Mouse (Mus musculus) monocyte, adult 2 months (primary cell): ENCODE measurements at regions not wholly inside any gene's neighbourhood (a gene's known extent, or its start where the extent isn't known, plus 50 kb on each side); places are given as distances from the start of the nearest gene placed in this dataset.
"Not testable (repeated sequence)": the region's sequence is repeated elsewhere in the genome, so short reads cannot be mapped to it uniquely, and the experiment has no call there.

ENCODE experiments used
- DNase-seq, 2 experiments: peaks; one replicate each; pipeline ENCODE4 v3.0.0; 2022; ENCODE audit warnings: low spot score in 2 of 2, low read depth in 1 of 2

DNA sequence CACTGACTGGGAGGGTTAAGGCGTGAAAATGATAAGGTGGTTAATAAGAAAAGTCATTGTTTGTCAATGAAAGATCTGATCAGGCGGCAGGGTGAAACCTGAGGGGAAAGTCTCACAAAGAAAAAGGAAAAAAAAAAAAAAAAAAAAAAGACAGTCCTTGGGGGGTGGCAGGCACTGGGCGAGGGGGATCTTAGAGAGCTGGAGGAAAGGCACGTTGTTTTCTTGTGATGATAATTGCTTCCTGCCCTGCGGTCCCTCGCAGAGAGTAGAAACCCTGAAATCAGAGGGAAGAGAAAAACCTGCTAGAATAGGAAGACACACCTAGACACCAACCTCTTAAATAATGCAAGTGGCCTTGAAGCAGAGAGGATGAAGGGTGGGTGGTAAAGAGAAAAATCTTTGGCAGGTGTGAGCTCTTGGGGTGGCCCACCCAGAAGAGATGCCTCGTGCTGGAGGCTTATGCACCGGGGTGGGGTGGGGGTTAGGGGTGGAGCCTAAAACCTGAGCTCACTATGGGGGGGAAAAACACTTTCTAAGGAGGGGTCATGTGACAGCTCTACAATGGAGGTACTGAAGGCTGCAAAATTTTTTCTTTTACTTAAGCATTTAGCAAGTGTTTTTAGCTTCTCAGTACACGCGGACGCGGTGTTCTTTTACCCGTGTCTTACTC lies 294.0 kb upstream of the Arglu1 start:
- no peak for DNase-seq

DNA sequence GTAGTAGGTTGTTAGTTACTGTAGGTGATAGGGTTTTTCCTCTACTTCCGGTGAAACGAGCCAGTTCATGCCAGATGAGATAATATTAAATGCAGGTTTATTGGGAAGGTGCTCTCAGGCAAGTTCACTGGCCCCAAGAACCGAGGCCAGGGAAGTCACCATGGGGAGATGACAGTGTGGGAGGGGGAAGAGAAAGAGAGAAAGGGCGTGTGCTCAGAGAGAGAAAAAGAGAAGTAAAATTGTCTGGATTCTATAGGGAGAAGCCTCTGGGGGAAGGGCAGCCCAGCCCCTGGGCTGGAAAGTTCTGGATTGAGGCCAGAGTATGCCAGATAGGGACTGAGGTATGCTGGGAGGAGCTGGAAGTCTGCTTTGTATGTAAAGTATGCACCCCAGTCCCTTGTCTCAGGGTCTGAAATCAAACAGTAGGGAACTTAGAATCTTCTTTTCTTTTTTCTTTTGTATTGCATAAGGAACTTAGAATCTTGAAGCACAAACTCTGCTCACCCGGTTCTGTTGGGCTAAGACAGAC lies 292.9 kb upstream of the Arglu1 start:
- DNase-seq = no peak

DNA sequence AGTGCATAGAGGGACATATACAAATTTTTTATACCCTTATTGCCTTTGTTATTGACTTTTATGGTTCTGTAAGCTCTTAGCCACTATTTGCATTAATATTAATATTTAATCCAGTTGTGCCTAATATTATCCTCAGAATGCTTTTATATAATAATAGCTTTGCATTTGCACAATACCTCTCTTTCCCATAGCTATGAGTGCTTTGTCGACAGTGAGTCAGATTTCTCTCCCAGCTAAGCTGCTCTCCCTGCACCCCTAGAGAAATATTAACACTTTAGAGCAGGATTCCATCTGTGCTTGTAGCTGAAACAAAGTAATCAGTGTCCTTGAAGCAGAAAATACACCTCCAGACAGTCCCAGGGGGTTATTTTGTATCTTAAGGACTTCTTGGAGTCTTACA lies 288.6 kb upstream of the Arglu1 start:
- no peak for DNase-seq

DNA sequence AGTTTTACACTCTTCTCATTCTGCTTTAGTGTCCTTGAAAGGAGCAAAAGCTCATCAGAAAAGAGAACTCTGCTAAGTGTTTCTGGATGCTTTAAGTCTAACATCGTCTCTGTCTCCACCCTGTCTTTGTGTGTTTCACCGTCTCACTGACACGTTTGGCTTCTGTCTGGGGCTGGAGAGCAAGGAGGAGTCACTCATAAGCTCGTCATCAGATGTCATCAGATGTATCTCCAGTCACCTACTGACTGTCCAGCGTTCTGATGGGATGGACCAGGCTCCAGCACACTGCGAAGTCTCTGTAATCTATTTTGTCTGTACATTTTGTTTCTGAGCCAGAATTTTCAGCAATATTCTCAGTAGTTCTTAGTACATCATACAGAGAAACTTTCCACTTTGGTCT lies 283.4 kb upstream of the Arglu1 start:
- DNase-seq = no peak

DNA sequence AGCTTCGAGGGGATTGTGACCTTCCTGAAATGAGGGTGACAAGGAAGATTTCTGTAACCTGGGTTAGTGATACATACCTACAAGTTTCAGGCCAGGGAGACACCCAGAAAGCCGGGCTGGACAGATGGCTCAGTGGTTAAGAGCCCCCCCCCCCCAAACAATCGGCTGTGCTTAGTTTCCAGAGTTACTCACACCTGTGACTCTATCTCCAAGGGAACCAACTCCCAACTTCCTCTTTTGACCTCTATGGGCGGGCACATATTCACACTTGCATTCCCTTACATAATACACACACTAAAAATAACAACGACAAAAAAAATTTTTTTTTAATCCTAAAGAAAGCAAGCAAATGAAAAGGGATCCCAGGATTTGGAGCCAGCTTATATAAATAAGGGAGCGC lies 283.0 kb upstream of the Arglu1 start:
- DNase-seq = no peak

DNA sequence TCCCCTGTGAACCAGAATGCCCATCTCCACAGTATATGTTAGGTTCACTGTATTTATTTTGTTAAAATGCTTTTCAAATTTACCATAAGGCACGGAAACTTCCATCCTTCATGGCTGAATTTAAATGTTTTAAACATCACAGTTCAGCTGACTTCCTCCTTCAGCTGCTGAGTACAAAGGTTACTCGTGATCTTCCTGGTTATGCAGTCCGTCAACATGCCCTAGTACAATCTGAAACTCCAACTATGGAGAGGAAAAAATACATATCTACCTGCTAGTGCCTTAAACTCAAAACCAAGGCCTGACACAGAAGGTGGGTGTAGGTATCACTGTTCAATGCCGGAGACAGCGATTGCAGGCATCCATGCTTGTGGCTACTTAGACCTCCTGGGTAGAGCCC lies 280.5 kb upstream of the Arglu1 start:
- DNase-seq = no peak

DNA sequence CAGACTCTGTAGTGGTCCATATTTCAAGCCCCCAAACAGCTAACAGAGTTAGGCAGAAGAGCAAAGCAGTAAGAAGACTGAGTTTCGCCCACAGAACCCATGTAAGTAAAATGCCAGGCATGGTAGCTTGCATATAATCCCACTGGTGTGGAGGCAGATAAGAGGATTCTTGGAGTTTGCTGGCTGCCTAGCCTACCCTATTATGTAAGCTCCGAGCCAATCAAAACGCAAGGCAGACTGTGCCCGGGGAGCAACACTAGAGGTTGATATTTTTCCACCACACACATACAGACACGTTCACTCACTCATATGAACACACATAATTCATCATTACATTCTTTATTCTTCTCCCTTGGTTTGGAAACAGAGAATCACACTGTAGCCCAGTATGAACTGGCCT lies 280.0 kb upstream of the Arglu1 start:
- DNase-seq = no peak

DNA sequence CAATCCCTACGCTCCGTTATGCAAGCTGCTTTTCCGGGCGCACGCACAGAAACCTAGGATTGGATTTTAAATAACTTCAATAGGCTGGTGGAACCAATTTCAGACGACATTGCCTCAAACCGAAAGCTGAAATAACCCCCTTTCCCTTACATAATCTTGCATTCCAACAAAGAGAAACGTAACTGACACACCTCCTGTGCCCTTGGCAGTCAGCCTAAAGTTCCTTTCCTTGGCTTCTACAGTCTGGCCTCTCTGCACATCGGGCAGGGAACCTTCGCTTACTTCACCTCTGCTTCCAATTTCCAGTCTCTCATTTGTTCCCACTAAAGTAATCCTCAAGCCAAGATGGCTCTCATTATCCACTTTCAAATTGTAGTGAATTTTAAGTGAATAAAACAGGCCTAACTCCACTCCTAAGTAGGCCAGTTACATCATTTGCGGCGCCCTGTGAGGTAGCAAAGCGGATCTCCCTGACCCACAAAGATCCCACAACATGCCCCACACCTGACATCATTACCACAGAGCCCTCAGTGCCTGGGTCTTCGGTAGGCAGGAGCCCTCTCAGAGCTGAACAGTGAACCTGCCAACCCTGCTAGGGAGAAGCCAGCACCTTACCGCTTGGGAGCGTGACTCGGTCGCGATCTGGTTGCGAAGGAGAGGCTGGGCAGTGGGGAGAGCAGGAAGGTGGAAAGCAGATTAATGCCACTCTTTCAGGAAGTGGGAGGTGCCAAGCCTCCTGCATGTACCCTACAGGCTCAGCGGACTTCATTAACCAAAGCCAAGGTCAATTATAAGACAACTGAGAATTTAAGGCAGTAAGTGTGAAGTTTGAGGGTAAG lies 279.0 kb upstream of the Arglu1 start:
- no peak for DNase-seq

DNA sequence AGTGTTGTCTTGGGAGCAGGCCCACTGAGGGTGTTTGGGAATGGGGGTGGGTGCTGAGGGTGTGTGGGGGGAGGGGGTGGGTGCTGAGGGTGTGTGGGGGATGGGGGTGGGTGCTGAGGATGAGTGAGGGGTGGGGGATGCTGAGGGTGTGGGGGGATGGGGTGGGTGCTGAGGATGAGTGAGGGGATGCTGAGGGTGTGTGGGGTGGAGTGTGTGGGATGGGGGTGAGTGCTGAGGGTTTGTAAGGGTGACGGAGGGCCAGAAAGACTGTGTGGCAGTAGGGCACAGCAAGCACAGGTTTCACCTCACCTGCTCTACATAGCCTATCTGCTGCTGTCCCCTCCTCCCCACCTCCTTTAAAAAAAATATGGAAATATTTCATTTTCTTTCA lies 276.3 kb upstream of the Arglu1 start:
- no peak for DNase-seq

DNA sequence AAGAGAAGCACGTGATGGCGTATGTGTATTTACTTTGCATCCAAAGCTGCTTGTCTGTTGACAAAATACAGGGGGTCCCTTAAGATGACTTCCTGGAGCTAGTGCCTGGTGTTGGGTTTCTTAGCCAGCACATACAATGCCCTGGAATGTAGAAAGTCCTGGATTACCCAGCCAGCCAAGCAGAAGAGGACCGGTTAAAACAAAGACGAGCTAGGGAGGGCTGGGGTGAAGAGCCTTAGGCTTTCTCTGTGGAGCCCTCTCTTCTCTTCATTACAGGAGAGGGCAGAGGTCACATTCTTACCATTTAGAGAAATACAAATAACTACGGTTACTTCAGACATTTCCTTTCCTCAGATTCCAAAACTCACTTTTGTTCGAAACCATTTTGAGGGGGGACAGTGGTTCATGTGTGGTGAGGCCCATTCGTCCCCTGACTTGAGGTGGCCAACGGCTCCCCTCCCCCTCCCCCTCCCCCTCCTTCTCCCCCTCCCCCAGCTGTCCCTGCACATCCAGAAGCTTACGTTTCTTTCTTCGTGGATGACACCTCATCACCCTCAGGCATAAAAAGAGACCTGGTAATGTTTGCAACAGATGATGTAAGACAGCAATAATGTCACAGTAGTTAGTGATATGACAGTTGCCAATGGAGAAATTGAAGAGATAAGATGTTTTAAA lies 275.8 kb upstream of the Arglu1 start:
- no peak for DNase-seq

DNA sequence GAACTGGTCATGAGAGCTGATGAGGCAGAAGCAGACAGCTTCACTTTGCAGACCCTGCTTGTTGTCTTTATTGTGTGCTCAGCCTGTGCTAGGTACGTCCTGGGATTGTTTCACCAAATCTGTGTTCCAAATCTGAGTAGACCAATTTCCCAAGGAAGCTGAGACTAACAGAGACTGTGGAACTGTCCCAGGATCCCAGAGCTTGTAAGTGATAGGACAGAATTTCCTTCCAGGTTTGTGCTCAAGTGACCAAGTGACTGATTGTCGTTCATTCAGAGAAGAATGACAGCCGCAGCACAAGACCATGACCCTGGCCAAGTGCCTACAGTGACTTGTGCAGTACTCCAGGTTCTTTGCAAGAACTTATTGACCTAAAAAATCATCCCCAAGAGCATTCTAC lies 269.9 kb upstream of the Arglu1 start:
- no peak for DNase-seq

DNA sequence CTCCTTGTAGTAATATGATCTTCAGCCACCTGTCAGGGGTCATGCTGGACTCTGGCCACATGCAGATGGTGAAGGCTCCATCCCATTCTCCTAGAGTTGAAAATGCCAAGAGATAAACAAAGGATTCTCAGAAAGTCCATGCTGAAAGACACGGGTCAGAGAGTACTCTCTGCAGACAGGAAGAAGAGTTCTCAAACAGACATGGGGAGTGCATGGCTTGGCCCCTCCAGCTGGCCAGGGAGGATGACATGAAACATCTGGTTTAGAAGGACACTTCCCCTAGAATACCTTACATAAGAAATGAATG lies 269.4 kb upstream of the Arglu1 start:
- no peak for DNase-seq

DNA sequence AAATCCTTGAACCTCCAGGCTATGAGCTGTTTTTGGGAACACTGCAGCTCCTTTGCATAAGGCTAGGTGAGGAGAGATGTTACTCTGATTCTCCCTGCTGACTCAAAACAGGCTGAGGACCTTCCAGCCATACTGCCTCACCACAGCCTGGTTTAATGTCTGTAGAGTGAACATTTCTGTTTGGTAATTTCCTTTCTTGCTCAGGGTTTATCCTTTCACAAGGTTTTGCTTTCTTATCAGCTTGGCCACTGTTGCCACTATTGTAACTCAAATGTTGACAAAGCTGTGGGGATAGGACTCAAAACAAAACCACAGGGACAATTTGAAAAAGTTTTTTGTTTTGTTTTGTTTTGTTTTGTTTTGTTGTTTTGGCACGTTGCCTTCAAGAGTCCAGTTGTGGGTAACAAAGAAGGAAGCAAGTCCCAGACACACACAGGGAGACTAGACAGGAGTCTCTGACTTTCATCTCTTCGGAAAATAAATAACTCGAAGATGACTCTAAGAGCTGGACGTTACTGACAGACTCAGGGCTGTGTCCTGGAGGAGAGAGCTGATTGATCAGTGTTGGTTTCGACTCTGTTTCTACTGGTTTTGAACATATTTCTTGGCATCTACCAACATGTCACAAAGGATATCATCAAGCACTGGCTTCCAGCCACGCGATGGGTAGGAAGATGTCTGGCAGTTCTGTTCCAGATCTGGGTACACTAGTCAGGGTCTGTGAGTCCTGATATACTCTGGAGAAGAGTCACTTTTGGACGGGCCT lies 268.9 kb upstream of the Arglu1 start:
- no peak for DNase-seq

DNA sequence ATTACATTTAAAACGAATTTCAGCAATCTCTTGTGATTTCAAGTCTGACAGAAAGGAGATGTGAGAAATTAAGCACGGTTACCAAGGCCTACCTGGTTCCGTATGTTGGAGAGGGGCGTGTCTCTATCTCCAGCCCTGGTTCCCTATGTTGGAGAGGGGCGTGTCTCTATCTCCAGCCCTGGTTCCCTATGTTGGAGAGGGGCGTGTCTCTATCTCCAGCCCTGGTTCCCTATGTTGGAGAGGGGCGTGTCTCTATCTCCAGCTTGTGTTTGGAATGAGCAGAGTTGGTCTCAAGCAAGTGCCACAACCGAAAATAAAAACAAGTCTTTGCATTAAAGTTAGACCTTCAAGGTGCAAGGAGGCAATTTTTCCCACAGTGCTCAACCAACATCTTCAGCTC lies 267.8 kb upstream of the Arglu1 start:
- not testable (repeated sequence) for DNase-seq

DNA sequence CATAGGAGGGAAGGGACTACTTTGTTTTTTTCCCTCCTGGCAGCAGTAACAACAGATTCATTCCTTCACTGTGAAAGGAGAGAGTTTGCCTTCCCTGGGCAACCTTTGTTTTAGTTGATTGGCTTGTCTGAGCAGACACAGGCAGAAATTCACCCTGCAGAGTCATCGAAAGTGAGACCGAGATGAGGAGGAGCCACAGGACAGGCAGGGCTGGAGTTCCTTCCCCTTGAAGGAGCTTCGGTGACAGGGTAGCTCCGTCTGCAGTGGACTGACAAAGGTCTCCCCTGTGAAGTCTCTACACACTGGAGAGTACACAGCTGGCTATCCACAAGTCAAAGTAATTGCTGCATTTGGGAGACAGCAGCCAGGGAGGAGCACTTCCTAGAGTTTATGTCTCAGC lies 261.9 kb upstream of the Arglu1 start:
- no peak for DNase-seq

DNA sequence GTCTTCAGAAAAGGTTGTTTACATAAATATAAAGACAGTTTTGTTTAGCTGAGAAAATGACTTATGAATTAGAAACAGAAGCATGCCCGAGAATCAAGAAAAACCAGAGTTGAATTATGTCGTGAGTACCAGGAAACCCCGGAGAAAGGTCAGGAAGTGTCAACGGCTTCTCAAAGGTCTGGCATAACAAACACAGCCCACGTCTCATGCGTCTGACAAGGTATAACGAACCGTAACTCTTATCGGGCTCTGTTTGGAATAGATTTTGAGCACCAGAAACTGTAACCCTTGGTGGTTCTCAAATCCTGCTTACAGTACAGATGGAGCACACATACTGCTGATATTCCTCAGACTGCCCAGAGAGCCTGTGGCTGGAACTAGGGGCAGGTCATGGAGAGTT lies 260.9 kb upstream of the Arglu1 start:
- DNase-seq = no peak

DNA sequence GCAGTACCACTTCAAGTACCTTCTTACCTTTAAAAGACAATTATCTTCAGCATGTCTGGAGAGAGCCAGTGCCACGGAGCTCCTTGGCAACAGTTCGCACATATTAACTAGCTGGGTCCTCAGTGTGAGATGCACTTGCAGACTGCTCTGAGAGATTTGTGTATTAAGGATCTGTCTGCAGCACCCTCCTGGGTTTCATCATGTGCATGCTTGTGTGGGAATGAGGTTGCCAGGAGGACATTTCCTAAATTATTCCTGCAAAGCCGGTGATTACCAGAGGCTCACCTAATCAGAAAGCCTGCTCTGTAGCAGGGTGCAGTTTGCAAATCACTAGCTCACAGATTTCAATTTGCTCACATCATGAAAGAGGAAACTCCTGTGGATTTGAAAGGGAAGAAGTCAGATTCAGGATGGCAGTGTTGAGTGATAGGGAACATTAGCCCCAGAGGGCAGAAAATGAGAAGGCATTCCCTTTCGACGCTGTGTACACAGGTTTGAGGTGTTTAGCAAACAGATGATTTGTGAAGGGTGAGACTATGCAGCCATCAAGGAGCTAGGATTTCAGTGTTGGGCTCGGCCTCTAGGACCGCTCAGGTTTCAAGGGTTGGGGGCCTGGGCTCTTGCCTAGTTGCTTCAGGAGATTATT lies 257.3 kb upstream of the Arglu1 start:
- no peak for DNase-seq

DNA sequence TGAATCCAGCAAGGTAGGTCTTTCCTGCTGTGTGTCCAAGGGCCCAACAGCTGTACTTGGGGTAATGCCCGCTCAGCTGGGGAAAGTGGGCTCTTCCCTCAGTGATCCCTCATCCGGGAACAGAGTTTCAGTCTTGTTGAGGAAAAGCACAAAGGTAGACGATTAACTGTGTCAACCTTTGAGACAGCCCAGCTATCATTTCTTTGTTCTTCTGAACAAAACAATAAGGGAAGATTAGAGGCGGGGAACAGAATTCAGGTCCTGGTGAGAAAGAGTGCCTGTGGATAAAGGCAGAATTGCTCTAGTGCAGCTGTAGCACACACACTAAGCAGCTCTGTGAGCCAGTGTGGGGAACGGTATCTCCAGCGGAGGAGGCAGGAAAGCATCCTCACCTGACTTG lies 252.7 kb upstream of the Arglu1 start:
- no peak for DNase-seq

DNA sequence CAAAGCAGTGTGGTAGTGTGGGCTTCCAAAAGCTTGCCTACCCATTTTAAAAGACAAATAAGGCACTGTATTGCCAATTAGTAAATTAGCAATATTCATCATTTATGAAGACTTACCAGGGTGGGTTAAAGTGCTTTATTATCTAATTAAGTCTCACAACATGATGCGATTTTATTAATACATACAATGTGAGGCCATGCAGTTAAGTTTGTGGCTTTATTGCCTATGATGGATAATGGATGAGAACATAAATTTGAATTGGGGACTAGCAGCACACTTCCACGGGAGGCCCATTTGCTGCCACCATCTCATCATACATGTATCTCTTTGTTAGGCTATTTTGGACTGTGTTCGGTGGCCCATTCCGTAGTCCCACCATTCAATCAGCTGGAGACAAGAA lies 250.6 kb upstream of the Arglu1 start:
- no peak for DNase-seq

DNA sequence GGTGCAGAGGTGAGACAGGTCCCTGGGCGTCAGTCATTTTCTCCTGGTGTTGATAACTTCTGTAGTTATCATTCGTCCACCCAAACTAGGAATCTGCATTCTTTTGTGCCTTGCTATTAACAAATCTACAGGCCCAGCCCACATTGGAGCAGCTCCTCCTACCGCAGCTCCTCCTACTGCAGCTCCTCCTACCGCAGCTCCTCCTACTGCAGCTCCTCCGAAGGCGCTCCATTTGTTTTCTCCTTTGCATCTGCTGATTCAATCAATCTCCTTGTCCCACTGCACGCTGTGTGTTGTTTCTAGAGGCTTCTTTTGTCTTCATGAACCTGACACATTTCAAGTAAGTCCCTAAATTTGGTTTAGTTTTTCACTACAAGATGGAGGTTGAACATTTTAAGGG lies 248.2 kb upstream of the Arglu1 start:
- DNase-seq = no peak

DNA sequence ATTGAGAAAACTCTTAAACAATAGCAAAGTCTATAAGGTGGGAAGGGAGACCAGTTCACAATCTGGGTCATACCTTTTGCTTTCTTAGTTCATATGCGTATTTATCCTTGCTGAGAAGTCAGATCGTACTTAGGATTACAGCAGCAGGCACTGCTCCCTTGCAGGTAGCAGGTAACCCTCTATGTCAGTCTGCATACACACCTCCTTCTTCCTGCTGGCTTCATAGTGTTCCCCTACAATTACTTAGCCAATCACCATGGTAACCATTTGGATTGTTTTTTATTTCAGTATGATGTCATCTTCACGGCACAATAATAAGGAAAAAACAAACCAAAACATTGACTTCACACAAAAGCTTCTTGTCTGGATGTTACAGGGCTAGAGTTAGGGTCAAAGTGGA lies 242.1 kb upstream of the Arglu1 start:
- no peak for DNase-seq
